11 mouse cellular contexts compared by ENCODE assay signal in genomic region chr7:78793895-78794570, GRCm38 (mm10). TPM values are rescaled to one million over a fixed set of nuclear protein-coding genes. Genes with fewer than 3 reads are reported as not detected.
DNase-seq lines count a peak whose midpoint lies in the region; ATAC-seq and TF ChIP-seq lines count a peak whose summit lies in the region.
"Had no signal": no experiment of that assay in that cellular context is flagged by ENCODE, and none has a peak within 500 bp of the region (broad histone marks: within the 10 kb centered on the region; RNA-seq: fewer than 3 reads in every experiment).

No protein-coding gene starts in this region.

- no peaks in the 10 kb centered on the region for H3K27me3 ChIP-seq in liver, adult 2 months (ENCODE audit: control insufficient read depth, insufficient read depth, low read length)
- H3K27me3 ChIP-seq in liver, embryonic 15.5 days: no peaks in the 10 kb centered on the region

- H3K4me3 ChIP-seq in liver, adult 2 months (ENCODE audit: insufficient read depth, low read depth, low read length): no peak overlapping the region
- no peak overlapping the region for H3K4me3 ChIP-seq in bone marrow, adult 2 months (replicated peaks; ENCODE audit: control insufficient read depth, low read depth, low read length)
- H3K4me3 ChIP-seq in liver, embryonic 15.5 days (replicated peaks): no peak overlapping the region

- no peak overlapping the region for H3K4me2 ChIP-seq in liver, embryonic 15.5 days
- H3K4me2 ChIP-seq: heart, embryonic 11.5 days had no signal

- peak; percentile 35; the same call in 1 of the 2 replicates for ATAC-seq in liver, embryonic 15.5 days (ENCODE audit: insufficient read depth)
- ATAC-seq: intestine, postnatal 0 days had no signal

- peaks cover 8% of the 10 kb centered on the region; the same call in 1 of the 2 replicates for H3K36me3 ChIP-seq in liver, adult 2 months (ENCODE audit: control insufficient read depth, insufficient read depth, low read length)
- H3K36me3 ChIP-seq in liver, embryonic 15.5 days (replicated peaks): peaks cover 35% of the 10 kb centered on the region

- TF ChIP-seq POLR2A in liver, adult 2 months (IDR thresholded peaks at IDR 0.05; ENCODE audit: extremely low read depth, insufficient read depth, low read length): no peak
- TF ChIP-seq POLR2A in bone marrow, adult 2 months (IDR thresholded peaks at IDR 0.05; ENCODE audit: borderline replicate concordance, control insufficient read depth, low read depth, low read length): no peak

- H3K27ac ChIP-seq in liver, adult 2 months (replicated peaks; ENCODE audit: insufficient read depth, low read depth, low read length): no peak overlapping the region
- 0 out of 2 replicates have a peak overlapping the region, but pooled peaks have one; percentile 26 for H3K27ac ChIP-seq in bone marrow, adult 2 months (ENCODE audit: control insufficient read depth, insufficient read depth, low read depth, low read length, poor library complexity)
- H3K27ac ChIP-seq in liver, embryonic 15.5 days (replicated peaks): peak overlapping the region; percentile 39; the same call in 1 of the 2 replicates

- intact Hi-C loops in left cerebral cortex, postnatal 4 days (cut with DNase I): no loop called here

- peaks cover 7% of the 10 kb centered on the region for H3K4me1 ChIP-seq in liver, adult 2 months (ENCODE audit: control insufficient read depth, insufficient read depth, low read length)
- peaks cover 6% of the 10 kb centered on the region; the same call in 1 of the 2 replicates for H3K4me1 ChIP-seq in bone marrow, adult 2 months (ENCODE audit: control insufficient read depth, insufficient read depth, low read length)
- peaks cover 53% of the 10 kb centered on the region for H3K4me1 ChIP-seq in liver, embryonic 15.5 days (replicated peaks)

- H3K9ac ChIP-seq in liver, adult 2 months (ENCODE audit: low read depth, low read length): no peak overlapping the region
- H3K9ac ChIP-seq in liver, embryonic 15.5 days: no peak overlapping the region

- WGBS in liver, adult 2 months: 65% methylated on average over 13 of the region's 13 CpGs
- WGBS in bone marrow, adult 2 months: 18% methylated on average over 13 of the region's 13 CpGs
- WGBS in liver, embryonic 15.5 days (ENCODE audit: insufficient replicate concordance): 45% methylated on average over 13 of the region's 13 CpGs

- H3K79me2 ChIP-seq in liver, adult 2 months (ENCODE audit: control insufficient read depth, insufficient read depth, low read length): no peaks in the 10 kb centered on the region

- TF ChIP-seq CTCF in liver, adult 2 months (IDR thresholded peaks at IDR 0.05; ENCODE audit: low read depth, low read length): no peak
- TF ChIP-seq CTCF in bone marrow, adult 2 months (IDR thresholded peaks at IDR 0.05; ENCODE audit: control insufficient read depth, insufficient read depth, low read length): no peak

- peak; percentile 23 for DNase-seq in liver, adult 2 months (ENCODE audit: extremely low read depth, low read depth, low spot score)
- DNase-seq in liver: no peak
- peak; percentile 33 for DNase-seq in thymus, postnatal 4 days
- no peak for DNase-seq in retina, postnatal 1 day
- no peak for DNase-seq in left cerebral cortex, postnatal 4 days
- DNase-seq: cerebellum, postnatal 14 days; lung, postnatal 10 days had no signal

- no peaks in the 10 kb centered on the region for H3K9me3 ChIP-seq in liver, embryonic 15.5 days (replicated peaks)

RNA-seq across cellular contexts. Expression of gene Mrpl46, which starts 10.7 kb away (rescaled TPM):
- 23.2 and 30.2 TPM in 2 replicates for total RNA-seq in liver, adult 2 months (2014; rRNA removed)
- polyA plus RNA-seq in liver, adult 2 months (2012; rRNA removed): 18.6 and 22.7 TPM in 2 replicates
- polyA plus RNA-seq in bone marrow, adult 2 months (2011; ENCODE audit: insufficient read depth, insufficient read length, low replicate concordance, missing spikeins): 11.2 and 21.5 TPM in 2 replicates
- polyA plus RNA-seq in liver, embryonic 15.5 days (2015; fragmentation: Nextera tagmentation; extraction: Ambion mirVana): 39.5 and 40.5 TPM in 2 replicates
- total RNA-seq in left cerebral cortex, postnatal 4 days (2021): 10 to 100 TPM; 23.2 to 24.6 TPM

RNA-seq across cellular contexts. Expression of gene Mrps11, which starts 11.1 kb away (rescaled TPM):
- 32.4 and 35.4 TPM in 2 replicates for total RNA-seq in liver, adult 2 months (2014; rRNA removed)
- polyA plus RNA-seq in liver, adult 2 months (2012; rRNA removed): 26.4 and 27.0 TPM in 2 replicates
- 20.0 and 24.7 TPM in 2 replicates for polyA plus RNA-seq in bone marrow, adult 2 months (2011; ENCODE audit: insufficient read depth, insufficient read length, low replicate concordance, missing spikeins)
- polyA plus RNA-seq in liver, embryonic 15.5 days (2015; fragmentation: Nextera tagmentation; extraction: Ambion mirVana): 39.0 and 39.2 TPM in 2 replicates
- total RNA-seq in left cerebral cortex, postnatal 4 days (2021): 10 to 100 TPM; 37.5 to 40.2 TPM

RNA-seq across cellular contexts. Expression of gene Det1, which starts 53.0 kb away (rescaled TPM):
- total RNA-seq in liver, adult 2 months (2014; rRNA removed): 5.3 and 5.8 TPM in 2 replicates
- 7.9 and 8.0 TPM in 2 replicates for polyA plus RNA-seq in liver, adult 2 months (2012; rRNA removed)
- polyA plus RNA-seq in bone marrow, adult 2 months (2011; ENCODE audit: insufficient read depth, insufficient read length, low replicate concordance, missing spikeins): 5.2 and 6.0 TPM in 2 replicates
- 6.8 TPM in 2 replicates for polyA plus RNA-seq in liver, embryonic 15.5 days (2015; fragmentation: Nextera tagmentation; extraction: Ambion mirVana)
- total RNA-seq in left cerebral cortex, postnatal 4 days (2021): 1 to 10 TPM; 8.2 to 8.4 TPM

RNA-seq across cellular contexts. Expression of gene Ntrk3, which starts 56.2 kb away (rescaled TPM):
- total RNA-seq in liver, adult 2 months (2014; rRNA removed): 0.09 and 0.27 TPM in 2 replicates
- 0.20 and 0.38 TPM in 2 replicates for polyA plus RNA-seq in liver, adult 2 months (2012; rRNA removed)
- polyA plus RNA-seq in bone marrow, adult 2 months (2011; ENCODE audit: insufficient read depth, insufficient read length, low replicate concordance, missing spikeins): 0.14 and 1.0 TPM in 2 replicates
- 0.09 and 0.12 TPM in 2 replicates for polyA plus RNA-seq in liver, embryonic 15.5 days (2015; fragmentation: Nextera tagmentation; extraction: Ambion mirVana)
- 100 to 1,000 TPM; 130 to 143 TPM for total RNA-seq in left cerebral cortex, postnatal 4 days (2021)

Comparison
In these comparisons a context has a peak if more than half of its experiments do, and no peak if none do; other contexts are left out.
1. DNase-seq: peak in liver, adult 2 months (single experiment) and thymus, postnatal 4 days (single experiment); none in liver (single experiment), retina, postnatal 1 day (single experiment) and left cerebral cortex, postnatal 4 days (single experiment).